Mouse (Mus musculus): ENCODE measurements around the gene Gpalpp1. TPM values are rescaled to one million over a fixed set of nuclear protein-coding genes. Genes with fewer than 3 reads are reported as not detected.

Gpalpp1 gene
- 1 to 10 TPM; 6.5 to 6.9 TPM for total RNA-seq (2021)
- long read RNA-seq, experiment 1, full-length matches to known transcripts: 1 of 1 reads
- long read RNA-seq, experiment 1, partial matches to known transcripts: 0 of 1 reads
- long read RNA-seq, experiment 1, other reads (novel, unspliced or antisense): 0 of 1 reads
- long read RNA-seq, experiment 2, full-length matches to known transcripts: 2 of 4 reads
- long read RNA-seq, experiment 2, partial matches to known transcripts: 0 of 4 reads
- long read RNA-seq, experiment 2, other reads (novel, unspliced or antisense): 2 of 4 reads

DNA sequence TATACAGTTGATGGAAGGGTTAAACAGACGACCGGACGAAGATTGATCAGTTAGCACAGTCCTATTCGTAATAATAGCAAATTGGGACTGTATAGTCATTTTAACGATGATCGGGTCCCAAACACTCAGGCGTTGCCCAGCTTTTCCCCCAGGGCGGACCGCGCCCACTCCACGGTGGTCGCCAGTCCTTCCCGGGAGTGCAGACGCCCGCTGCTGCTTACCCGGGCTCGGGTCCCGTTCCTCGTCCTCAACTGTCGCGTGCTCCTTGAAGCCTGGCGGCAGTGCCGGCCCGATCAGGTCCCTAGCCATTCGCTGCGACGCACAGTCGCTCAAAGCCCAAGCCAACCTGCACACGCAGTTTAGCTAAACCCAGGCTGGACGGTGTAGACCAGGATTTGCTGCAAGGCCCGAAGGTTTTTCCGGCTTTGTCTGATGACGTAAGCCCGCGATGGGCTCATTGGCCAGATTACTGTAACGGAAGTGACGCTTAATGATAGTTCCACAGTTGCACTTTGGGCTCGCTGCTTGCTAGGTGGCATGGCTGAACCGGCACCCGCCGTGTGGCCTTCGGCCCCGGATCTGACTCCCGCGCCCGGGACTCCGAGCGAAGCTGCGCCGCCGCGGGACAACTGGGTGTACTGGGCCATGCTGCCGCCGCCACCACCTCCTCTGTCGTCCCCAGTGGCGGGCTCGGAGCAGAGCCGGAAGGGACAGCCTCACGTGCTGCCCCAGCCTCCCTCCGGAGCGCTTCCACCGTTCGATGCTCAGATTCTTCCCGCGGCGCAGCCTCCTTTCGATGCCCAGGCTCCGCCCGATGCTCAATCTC is at the start of gene Gpalpp1, which contains the start of gene Nufip1:
TSS of gene Gpalpp1 (minus strand) at position 365 of the 826 bp plus-strand sequence.
TSS of gene Nufip1 (plus strand) at position 496 of the 826 bp plus-strand sequence.
- DNase-seq: peak; percentile 85
- intact Hi-C loops (cut with DNase I; ENCODE audit: low total_unique reads): no loop called here

DNA sequence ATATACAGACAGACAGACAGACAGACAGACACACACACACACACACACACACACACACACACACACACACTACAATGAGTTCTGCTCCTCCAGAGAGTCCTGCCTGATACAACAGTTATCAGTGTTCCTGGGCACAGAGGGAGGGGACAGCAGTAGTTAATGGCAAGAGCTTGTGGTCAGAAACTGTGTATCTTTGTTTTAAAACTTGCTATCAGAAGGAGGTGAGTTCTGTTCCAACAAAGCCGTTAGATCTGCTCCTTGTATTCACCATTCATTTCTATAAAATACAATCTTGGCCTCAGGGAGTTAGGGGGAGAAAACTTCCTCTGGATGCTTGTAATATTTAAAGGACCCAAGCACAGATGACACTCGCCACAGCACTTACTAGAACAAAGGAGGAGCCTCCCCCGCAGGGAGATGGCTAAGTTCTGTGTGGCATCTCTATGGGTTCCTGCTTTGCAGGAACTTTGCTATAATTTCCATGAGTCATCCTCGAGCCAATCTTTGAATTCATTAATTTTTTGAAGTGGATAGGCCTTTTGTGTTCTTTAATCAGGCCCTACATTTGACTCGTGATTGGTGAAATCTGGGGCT is 47.7 kb upstream of the Gpalpp1 start:
- intact Hi-C loops (cut with DNase I; ENCODE audit: low total_unique reads): no loop called here
- DNase-seq: no peak

DNA sequence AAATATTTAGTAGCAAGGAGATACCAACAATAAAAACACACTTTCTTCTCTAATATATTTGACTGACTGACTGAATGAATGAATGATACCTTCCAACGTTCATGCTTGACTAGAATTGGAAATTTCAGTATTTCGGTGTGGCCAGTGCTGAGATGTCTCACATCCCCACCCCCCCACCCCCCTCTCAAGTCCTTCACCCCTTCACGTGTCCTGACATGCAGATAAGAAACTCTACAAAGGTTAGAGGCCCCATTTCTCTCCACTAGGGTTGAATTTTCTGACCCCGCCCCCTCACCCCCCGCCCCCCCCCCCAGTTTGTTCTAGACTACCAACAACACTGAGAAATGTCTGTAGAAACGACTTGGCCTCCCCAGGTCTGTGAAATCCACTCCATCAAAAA is 43.3 kb upstream of the Gpalpp1 start:
- intact Hi-C loops (cut with DNase I; ENCODE audit: low total_unique reads): loop anchor here (5.0 kb wide), 1 partner anchor 318 kb away; no protein-coding TSS in a partner anchor

DNA sequence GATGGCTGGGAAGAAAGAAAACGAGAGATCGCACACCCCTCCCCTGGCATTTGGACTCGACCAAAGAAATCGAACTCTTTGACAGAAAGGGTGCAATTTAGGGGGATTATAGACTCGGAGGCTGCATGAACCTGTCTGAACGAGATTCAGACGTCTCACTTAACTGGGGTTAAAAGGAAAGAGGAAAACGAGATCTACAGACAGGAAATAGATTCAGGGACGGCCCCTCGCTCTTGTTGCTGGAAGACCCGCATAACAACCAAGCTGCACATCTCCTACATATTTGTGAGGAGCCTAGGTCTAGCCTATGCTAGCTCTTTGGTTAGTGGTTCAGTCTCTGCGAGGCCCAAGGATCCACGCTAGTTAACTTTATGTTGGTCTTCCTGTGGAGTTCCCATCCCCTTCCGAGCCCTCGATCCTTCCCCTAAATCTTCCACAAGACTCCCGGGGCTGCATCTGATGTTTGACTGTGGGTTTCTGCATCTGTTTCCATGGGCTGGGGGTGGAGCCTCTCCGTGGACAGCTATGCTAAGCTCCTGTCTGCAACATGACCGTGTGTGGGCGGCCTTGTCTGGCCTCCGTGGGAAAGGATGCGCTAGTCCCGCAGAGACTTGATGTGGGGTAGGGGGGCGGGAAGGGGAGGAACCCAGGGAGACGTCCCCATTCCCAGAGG is 42.6 kb upstream of the Gpalpp1 start:
- intact Hi-C loops (cut with DNase I; ENCODE audit: low total_unique reads): loop anchor here (5.0 kb wide), 1 partner anchor 319 kb away; no protein-coding TSS in a partner anchor
- peak; percentile 25 for DNase-seq

More for the DNA sequence above, 43.3 kb upstream of the Gpalpp1 start:
- no peak for DNase-seq

DNA sequence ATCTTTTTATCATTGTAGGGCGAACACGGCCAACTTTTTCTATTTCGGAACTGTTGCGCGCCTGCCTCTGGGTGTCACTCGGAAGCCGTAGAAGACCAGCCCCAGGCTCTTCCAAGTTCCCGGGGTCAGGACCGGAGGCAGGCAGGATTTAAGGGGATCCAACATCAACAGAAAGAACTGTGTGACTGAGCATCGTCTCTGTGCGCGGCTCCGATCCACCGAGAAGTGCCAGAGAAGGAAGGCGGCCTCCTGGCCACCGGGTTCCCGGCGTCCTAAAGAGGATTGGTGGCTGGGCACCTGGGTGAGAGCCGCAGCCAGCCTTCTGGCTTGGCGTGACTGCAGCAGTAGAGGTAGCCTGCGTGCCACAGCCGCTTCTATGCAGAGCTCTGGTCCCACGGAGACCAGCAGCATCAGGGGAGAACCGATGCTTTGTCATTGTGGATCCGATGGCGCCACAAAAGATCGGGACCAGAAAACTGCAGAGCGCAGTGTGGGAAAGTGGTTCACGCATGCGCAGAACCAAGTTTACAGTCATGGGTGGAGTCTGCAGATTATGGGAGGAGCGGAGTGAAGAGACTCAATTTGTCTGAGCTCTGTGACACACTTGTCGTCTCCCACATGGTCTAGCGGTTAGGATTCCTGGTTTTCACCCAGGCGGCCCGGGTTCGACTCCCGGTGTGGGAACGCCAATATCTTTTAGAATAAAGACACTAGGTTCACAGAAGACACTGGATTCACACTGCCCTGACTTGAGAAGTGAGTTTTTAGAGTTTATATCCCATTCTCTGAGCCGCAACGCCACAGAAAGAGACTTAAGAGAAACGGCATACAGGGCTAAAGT is 41.8 kb upstream of the Gpalpp1 start:
- DNase-seq: peak; percentile 89
- intact Hi-C loops (cut with DNase I; ENCODE audit: low total_unique reads): loop anchor here (5.0 kb wide), 1 partner anchor 320 kb away; no protein-coding TSS in a partner anchor

DNA sequence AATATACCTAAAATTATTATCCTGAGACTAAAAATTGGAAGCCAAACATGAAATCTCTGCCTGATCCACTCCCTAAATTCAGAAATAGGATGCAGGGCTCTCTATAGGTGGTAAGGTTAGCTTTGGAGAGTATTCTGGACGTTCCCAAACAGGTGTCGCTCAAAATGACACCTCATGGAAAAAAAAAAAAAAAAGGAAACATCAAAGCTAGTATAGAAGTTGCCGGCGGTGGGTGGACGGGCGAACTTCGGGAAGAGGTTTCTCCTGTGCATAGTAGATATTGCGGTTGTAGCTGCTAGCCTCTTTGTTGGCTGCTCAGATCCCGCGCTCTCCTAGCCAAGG is 41.2 kb upstream of the Gpalpp1 start:
- DNase-seq: no peak
- intact Hi-C loops (cut with DNase I; ENCODE audit: low total_unique reads): loop anchor here (5.0 kb wide), 1 partner anchor 321 kb away; no protein-coding TSS in a partner anchor

DNA sequence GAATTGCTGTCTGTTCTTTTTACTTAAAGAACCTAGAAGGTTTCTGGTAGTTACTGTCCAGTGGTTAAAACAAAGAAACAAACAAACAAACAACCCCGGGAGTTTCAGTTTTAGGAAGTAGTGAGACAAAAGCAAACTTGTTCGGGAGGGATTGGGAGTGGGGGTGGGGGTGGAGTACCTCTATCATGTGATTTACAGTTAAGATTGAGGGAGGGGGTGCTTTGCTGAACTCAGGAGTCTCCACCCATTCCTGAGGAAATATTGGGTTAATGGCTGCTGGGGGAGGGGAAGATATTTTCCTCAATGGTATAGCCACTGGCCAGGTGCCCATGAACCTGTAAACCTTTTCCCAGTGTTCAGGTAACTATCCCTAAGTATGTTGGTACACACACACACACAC is 40.5 kb upstream of the Gpalpp1 start:
- intact Hi-C loops (cut with DNase I; ENCODE audit: low total_unique reads): loop anchor here (5.0 kb wide), 1 partner anchor 321 kb away; no protein-coding TSS in a partner anchor
- DNase-seq: no peak

DNA sequence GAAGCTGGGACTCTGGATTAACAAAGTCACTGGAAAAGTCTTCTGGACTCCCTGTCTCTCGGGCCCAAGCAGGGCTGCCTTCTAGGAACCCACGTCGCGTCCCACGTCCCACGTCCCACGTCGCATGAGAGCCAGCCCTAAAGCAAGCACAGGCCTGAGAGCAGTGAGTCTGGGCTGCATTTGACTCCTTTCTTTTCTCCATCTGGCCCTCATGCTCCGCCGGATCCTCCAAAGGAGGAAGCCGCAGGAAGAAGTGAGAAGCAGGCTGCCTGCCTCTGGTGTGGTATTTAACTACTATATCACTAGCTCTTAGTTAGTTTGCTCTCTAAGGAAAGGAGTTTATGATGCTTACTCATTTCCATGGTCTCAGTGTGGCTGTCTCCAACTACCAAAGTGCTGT is 39.9 kb upstream of the Gpalpp1 start:
- intact Hi-C loops (cut with DNase I; ENCODE audit: low total_unique reads): loop anchor here (5.0 kb wide), 1 partner anchor 322 kb away; no protein-coding TSS in a partner anchor
- no peak for DNase-seq

DNA sequence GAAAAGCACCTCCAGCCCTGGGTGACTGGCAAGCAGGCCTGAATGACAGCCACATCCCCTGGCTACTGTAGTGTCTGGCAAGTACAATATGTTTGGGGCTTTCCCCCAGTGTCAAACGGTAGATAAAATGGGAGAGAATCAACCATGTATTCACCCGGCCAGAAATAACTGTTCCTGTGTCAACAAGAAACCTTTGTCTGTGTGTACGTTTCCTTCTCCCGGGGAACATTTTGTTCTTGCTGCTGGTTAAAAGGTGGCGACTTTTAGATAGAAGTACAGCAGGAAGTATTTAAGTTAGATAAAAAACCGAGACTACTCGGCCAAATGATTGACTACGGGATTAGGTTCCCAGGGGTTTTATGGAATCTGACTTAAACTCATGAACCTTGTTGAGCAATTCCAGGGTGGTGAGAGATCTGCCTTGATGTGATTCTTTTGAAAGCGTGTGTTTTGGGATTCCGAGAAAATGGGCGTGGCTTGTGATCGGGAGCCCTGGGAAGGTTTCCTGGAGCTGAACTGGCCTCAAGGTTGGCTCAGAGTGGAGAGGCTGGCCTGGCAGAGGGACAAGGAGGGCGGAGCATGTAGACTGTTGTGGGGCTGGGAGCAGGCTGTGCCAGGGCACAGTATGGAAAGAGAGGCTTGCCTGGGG is 39.1 kb upstream of the Gpalpp1 start:
- peak; percentile 80 for DNase-seq
- intact Hi-C loops (cut with DNase I; ENCODE audit: low total_unique reads): loop anchor here (5.0 kb wide), 1 partner anchor 323 kb away; no protein-coding TSS in a partner anchor

DNA sequence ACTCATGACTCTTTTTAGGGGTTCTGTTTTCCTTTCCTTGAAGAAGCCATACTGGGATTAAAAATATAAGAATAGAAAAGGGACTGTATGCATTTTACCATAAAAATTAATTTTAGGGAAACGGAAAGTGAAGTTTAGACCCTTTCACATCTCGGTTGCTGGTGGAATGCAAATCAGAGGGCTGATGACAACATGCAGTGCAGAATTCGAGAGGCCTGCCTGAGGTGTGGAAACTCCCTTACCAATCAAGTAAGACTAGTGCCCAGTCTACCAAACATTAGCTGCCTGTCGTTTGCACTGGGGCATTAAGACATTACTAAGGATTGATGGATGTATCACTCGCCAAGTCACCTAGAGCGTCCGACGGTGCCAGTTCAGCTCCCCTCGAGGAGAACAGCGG is 37.7 kb upstream of the Gpalpp1 start:
- DNase-seq: no peak
- intact Hi-C loops (cut with DNase I; ENCODE audit: low total_unique reads): no loop called here

DNA sequence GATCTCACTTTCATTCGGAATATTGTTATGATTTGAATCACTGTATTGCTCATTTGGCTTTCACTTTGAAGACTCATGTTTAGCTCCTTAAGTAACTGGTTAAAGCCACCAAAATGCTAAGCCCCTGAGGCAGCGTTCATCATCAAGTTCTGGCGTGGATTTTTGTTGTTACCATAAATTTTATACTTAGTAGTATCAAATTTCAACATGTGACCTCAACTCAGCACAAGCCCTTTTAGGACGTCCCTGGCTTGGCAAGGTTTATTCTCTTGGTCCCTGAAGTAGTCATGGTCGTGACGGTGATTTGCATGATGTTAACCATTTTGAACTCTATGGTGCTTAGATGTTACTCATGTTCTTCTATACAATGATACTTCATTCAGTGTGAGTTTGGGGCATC is 36.5 kb upstream of the Gpalpp1 start:
- intact Hi-C loops (cut with DNase I; ENCODE audit: low total_unique reads): no loop called here
- DNase-seq: no peak

DNA sequence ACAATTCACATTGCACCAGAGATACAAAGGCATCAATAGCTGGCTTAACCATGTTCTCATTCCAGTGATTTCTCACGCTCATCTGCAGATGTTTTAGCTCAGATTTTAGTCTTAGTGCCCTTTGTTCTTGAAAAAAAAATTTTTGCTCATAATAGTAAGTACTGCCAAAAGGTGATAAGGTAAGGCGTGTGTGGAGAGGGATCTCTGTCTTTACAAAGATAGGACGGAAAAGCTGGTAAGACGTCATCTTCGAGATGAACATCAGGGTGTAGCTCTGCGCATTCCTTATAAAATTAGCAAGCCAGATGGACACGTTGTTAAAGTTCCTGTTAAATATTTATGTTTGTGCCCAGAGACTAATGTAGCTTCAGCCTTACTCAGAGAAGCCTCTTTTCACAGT is 35.3 kb upstream of the Gpalpp1 start:
- no peak for DNase-seq
- intact Hi-C loops (cut with DNase I; ENCODE audit: low total_unique reads): no loop called here

DNA sequence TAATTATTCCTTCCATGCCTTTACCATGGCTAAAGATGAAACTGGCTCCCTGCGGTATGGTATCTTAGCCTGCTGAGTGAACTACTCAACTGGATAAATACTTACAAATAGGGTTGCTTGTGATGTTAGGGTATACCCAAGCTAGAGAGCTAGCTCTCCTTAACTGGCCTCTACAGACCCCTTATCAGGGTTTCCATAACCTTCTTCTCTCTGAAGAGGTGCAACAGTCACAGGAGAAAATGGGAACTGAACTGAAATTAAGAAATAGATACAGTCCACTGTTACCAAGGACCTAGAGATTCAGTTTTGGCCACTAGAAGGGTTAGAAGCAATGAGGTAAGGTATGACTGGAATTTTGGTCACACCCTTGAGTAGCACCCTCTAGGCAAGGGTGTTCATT is 34.7 kb upstream of the Gpalpp1 start:
- DNase-seq: no peak
- intact Hi-C loops (cut with DNase I; ENCODE audit: low total_unique reads): no loop called here

DNA sequence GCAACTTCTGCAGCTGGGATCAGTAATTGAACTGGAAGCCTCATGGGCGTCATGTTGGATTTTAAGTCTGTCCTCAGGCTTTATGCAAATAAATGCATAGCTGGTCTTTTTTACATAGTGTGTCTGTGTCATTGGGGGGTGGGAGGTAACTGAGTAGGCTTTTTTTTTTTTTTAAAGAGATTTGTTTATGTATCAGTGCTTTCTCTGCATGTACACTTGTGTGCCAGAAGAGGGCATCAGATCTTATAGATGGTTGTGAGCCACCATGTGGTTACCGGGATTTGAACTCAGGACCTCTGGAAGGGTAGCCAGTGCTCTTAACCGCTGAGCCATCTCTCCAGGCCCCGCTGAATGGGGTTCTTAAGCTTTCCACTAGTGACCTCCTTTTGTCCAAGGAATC is 24.4 kb upstream of the Gpalpp1 start:
- intact Hi-C loops (cut with DNase I; ENCODE audit: low total_unique reads): no loop called here

DNA sequence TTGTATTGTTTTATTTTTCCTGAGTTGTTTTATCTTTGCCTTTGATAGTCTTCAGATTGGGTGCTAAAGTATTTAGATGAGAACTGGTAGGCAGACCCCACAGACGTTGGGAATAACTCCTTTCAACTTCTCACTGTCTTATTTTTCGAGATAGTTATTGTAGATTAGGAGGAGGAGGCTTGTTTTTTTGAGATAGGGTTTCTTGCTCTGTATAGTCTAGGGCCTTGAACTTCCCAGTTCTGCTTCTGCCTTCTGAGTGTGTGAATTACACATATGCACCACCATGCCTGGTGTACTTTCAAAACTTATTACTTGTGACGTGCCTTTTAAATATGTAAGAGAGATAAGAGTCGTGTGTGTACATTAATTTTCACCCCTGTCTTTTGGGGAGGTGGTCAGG is 17.6 kb upstream of the Gpalpp1 start:
- DNase-seq: no peak
- intact Hi-C loops (cut with DNase I; ENCODE audit: low total_unique reads): loop anchor here (10.0 kb wide), 1 partner anchor 877 kb away; no protein-coding TSS in a partner anchor

More for the DNA sequence above, 24.4 kb upstream of the Gpalpp1 start:
- no peak for DNase-seq

DNA sequence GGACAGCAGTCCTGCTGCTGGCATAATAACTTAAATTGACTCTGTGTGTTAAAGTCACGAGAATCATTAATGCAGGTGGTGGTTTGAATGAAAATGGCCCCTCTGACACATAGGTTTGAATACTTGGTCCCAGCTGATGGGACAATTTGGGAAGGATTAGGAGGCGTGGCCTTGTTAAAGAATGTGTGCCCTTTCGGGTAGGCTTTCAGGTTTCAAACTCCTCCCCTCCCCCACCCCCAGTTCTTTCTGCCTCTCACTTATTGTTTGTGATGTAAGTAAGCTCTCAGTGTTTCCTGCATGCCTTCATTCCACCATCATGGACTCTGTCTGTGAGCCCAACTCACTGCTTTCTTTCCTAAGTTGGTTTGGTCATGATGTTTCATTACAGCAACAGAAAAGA is 16.8 kb upstream of the Gpalpp1 start:
- no peak for DNase-seq

DNA sequence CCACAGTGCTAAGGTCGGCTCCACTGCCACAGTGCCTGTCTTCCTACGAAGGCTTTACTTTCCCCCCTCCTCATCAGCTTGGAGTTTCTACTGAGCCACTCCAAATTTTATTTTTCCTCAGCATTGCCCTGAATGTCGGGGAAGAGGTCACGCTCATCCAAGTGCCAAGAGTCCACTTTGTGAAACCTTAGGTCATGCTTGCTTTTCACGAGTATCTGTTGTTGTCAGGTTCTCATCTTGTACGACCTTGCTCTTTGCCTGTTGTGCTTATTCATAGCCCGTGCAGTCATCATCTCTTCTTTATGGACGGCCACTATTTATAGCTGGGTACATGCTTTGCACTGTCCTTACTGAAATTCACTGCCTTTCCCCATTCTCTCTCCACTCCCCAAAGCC is 12.1 kb upstream of the Gpalpp1 start:
- DNase-seq: no peak
- intact Hi-C loops (cut with DNase I; ENCODE audit: low total_unique reads): loop anchor here (5.0 to 10.0 kb wide), 2 partner anchors 350 to 882 kb away; no protein-coding TSS in a partner anchor

More for the DNA sequence above, 16.8 kb upstream of the Gpalpp1 start:
- intact Hi-C loops (cut with DNase I; ENCODE audit: low total_unique reads): loop anchor here (10.0 kb wide), 1 partner anchor 877 kb away; no protein-coding TSS in a partner anchor

All from gastrocnemius, postnatal 14 days (tissue).